Mouse (Mus musculus) spleen, adult 2 months (tissue): Measurements from ENCODE around the gene Lypla2.

Experiments used
- CTCF ChIP-seq: fragments of 200-500 bp; IDR thresholded peaks from 2 replicates; pipeline ENCODE4 v1.5.1; 2011; ENCODE audit warnings: mild to moderate bottlenecking, inconsistent platforms; ENCODE audit not compliant: insufficient read depth, insufficient read length, insufficient replicate concordance; ENCODE audit errors: extremely low read depth
- POLR2A ChIP-seq: fragments of 200-500 bp; IDR thresholded peaks from 2 replicates; pipeline ENCODE4 v1.6.1; 2011; ENCODE audit warnings: low read depth, low read length, inconsistent platforms

- TF ChIP-seq POLR2A (no peak), CTCF (no peak)
Observed at GRCm38 (mm10) chr4:135969070-135969750, 3.2 kb downstream of the Lypla2 start.
